Mouse (Mus musculus): ENCODE results near the gene Slc2a2.

GRCm38 (mm10) chr3:28654740-28655139, 43.0 kb upstream of the Slc2a2 start:
- TF ChIP-seq CTCF (conservative IDR thresholded peaks at IDR 0.05; ENCODE audit: low read length): no peak
- TF ChIP-seq POU5F1 (IDR thresholded peaks at IDR 0.05; ENCODE audit: borderline replicate concordance, low read length): no peak
- no peak for TF ChIP-seq NANOG (IDR thresholded peaks at IDR 0.05; ENCODE audit: borderline replicate concordance, low read length)

Measured in E14TG2a.4 (cell line).